Mouse (Mus musculus) regulatory T cell (primary cell): ENCODE measurements at regions not wholly inside any gene's neighbourhood (a gene's known extent, or its start where the extent isn't known, plus 50 kb on each side); places are given as distances from the start of the nearest gene placed in this dataset.

Experiments used
- in situ Hi-C: fragments of 300-600 bp; cut with MboI, MseI; formaldehyde crosslinking; loops from one replicate; pipeline ENCODE4 v1.15.1; 2025; ENCODE audit warnings: high pct_unique_total_duplicates

DNA sequence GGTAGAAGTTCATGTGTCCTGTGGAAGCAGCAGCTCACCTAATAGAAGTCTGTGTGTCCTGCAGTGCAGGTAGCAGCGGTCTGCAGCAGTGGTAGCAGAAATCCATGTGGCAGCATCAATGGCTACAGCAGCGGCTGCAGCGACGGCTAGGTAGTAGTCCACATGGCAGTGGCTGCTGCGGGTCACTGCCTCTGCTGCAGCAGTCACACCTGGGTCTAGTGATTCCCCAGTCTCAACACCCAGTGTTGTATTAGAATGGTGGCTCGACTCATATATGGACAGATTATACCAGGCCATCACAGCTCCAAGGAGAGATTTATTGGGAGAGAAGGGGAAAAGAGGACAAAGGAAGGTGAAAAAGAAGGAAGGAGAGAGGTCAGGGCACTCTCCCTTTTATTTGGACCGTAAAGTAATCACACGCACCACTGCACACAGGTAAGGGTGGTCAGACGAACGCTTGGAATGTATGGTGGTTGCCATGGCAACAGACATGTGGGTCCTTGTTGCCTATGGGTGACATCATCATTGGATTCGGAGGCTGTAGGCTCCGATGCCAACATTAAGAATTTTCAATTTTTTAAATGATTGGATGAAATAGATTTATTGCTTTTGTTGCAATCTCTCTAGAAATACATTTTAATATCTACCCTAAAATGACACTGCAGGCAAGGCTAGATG, 71.2 kb upstream of the Ccdc85a start:
- in situ Hi-C loops: loop anchor here (25.0 kb wide), 1 partner anchor 1682 kb away; no protein-coding TSS in a partner anchor

DNA sequence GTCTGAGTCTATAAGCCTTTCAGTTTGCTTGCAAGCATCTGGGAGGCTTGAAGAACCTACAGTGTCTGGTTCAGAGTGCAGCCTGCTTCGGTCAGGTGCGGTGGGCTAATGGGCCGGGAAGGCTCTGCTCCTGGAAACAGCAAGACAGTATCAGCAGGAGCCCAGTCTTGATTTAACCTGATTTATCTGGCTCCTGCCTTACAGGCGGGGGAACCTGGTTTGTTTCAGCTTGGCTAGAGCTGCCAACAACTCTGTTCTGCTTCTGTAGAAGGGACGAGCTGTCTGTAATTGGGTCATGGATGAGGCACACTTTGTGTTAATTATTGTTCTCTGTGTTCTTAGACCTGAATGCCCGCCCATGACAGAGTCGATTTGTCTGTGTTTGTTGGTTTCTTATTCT, 65.3 kb upstream of the Ccdc85a start:
- in situ Hi-C loops: no loop called here

DNA sequence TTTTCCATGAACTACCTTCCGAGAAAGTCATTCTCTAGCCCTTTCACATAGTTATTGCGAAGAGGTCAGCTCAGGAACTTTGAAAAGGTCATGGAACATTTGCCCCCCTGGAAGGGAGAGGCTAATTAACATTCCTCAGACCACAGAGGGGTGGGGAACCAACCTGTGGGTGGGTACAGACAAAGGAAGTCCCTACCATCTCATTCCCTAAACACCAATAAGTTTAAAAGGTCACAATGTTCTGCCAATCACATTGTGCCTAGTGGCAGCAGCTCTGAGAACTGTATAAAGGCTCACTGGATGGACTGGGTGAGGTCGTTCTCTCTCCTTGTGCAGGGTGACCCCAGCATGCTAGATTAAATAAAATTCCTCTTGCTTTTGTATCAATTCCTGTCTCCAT, 64.8 kb upstream of the Ccdc85a start:
- in situ Hi-C loops: no loop called here

DNA sequence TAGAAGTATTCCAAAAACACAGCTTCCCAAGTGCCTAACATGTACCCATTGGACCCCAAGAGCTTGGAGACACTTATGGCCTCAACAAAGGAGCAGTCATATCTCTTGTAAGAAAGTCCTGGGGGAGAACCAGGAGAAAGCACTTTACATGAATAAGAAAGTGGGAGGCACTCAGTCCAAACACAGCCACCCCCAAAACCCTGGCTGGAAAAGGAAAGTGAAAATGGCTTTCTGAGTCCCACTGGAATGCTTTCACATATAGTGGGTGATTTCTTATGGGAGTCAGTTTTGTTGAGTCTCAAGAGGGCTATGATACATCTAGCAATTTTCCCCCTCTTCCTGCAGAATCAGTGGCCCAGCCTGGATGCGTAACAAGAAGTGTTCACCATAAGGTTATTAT, 55.0 kb upstream of the Ccdc85a start:
- in situ Hi-C loops: no loop called here

DNA sequence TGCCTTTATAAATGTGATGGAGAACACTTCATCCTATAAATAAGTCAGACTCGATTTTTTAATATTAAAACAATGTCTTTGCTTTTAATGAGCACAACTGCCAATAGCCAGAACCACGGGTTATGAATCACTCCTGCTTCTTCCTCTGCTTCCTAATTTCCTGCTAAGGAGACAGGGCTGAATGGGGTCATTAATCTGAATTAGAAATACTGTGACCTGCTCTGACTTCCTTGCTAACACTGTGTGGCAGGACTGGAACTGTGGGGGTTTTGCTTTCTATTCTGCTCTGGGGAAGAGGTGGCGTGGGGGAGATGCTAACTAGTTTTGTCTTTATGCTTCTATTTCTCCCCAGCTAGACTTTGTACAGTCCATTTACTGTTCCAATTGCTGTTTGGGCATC, 52.6 kb upstream of the Ccdc85a start:
- in situ Hi-C loops: no loop called here
